Mouse (Mus musculus) thymus, postnatal 10 days (tissue): ENCODE data around the gene Tcf7l2.

Experiments
- DNase-seq, 2 experiments: peaks; one replicate each; pipeline ENCODE4 v3.0.0; 2021; ENCODE audit warnings: low spot score in 2 of 2

The Tcf7l2 gene

GRCm38 (mm10) chr19:55756707-55757106 lies 15.1 kb downstream of the Tcf7l2 start:
- DNase-seq = no peak

- DNase-seq = no peak
Measured at GRCm38 (mm10) chr19:55757403-55757802, 15.8 kb downstream of the Tcf7l2 start.

- no peak for DNase-seq
Measured at GRCm38 (mm10) chr19:55758158-55758557, 16.5 kb downstream of the Tcf7l2 start.

GRCm38 (mm10) chr19:55759006-55759405 lies 17.4 kb downstream of the Tcf7l2 start:
- DNase-seq = no peak

GRCm38 (mm10) chr19:55761086-55761485 lies 19.5 kb downstream of the Tcf7l2 start:
- DNase-seq = no peak

- DNase-seq = no peak
Measured at GRCm38 (mm10) chr19:55762187-55762586, 20.6 kb downstream of the Tcf7l2 start.

GRCm38 (mm10) chr19:55765814-55766213 lies 24.2 kb downstream of the Tcf7l2 start:
- no peak for DNase-seq

- no peak for DNase-seq
Measured at GRCm38 (mm10) chr19:55767104-55767503, 25.5 kb downstream of the Tcf7l2 start.

- no peak for DNase-seq
Measured at GRCm38 (mm10) chr19:55767579-55767978, 26.0 kb downstream of the Tcf7l2 start.

- DNase-seq = no peak
Measured at GRCm38 (mm10) chr19:55768246-55768645, 26.6 kb downstream of the Tcf7l2 start.

GRCm38 (mm10) chr19:55768889-55769288 lies 27.3 kb downstream of the Tcf7l2 start:
- no peak for DNase-seq

GRCm38 (mm10) chr19:55774334-55774733 lies 32.7 kb downstream of the Tcf7l2 start:
- no peak for DNase-seq

GRCm38 (mm10) chr19:55774824-55775223 lies 33.2 kb downstream of the Tcf7l2 start:
- no peak for DNase-seq

GRCm38 (mm10) chr19:55779871-55780270 lies 38.3 kb downstream of the Tcf7l2 start:
- DNase-seq = no peak

- DNase-seq = no peak
Measured at GRCm38 (mm10) chr19:55781087-55781486, 39.5 kb downstream of the Tcf7l2 start.

- no peak for DNase-seq
Measured at GRCm38 (mm10) chr19:55781681-55782080, 40.1 kb downstream of the Tcf7l2 start.

GRCm38 (mm10) chr19:55784796-55785418 lies 43.3 kb downstream of the Tcf7l2 start:
- no peak for DNase-seq

GRCm38 (mm10) chr19:55787420-55787819 lies 45.8 kb downstream of the Tcf7l2 start:
- DNase-seq = no peak

- DNase-seq = no peak
Measured at GRCm38 (mm10) chr19:55788285-55788904, 46.8 kb downstream of the Tcf7l2 start.

GRCm38 (mm10) chr19:55788905-55789295 lies 47.3 kb downstream of the Tcf7l2 start:
- DNase-seq = no peak

- no peak for DNase-seq
Measured at GRCm38 (mm10) chr19:55789838-55790237, 48.2 kb downstream of the Tcf7l2 start.

- no peak for DNase-seq
Measured at GRCm38 (mm10) chr19:55791293-55791692, 49.7 kb downstream of the Tcf7l2 start.

- peak in 1 of 2 experiments; percentile 5 for DNase-seq
Measured at GRCm38 (mm10) chr19:55791886-55792285, 50.3 kb downstream of the Tcf7l2 start.

- DNase-seq = peak; percentile 19 to 31
Measured at GRCm38 (mm10) chr19:55792571-55792970, 51.0 kb downstream of the Tcf7l2 start.
